Mouse (Mus musculus) retina, adult 2 months (tissue): ENCODE data around the gene Ssrp1.

ENCODE experiments used
- DNase-seq: peaks from one replicate; pipeline ENCODE4 v3.0.0-alpha.2; 2012; ENCODE audit warnings: low read depth, low spot score

Gene Ssrp1

GRCm38 (mm10) chr2:85036507-85037046, 457 bp upstream of the Ssrp1 start:
- no peak for DNase-seq

GRCm38 (mm10) chr2:85038336-85038735, 1.3 kb downstream of the Ssrp1 start:
- DNase-seq: no peak

GRCm38 (mm10) chr2:85043623-85044022, 6.6 kb downstream of the Ssrp1 start:
- DNase-seq: no peak

GRCm38 (mm10) chr2:85046222-85046621, 9.2 kb downstream of the Ssrp1 start:
- DNase-seq: no peak

GRCm38 (mm10) chr2:85047081-85047480, 10.0 kb downstream of the Ssrp1 start:
- no peak for DNase-seq

- peak; percentile 86 for DNase-seq
Observed at GRCm38 (mm10) chr2:85047596-85048167, 10.6 kb downstream of the Ssrp1 start, which contains the start of gene Tnks1bp1. TSS of gene Tnks1bp1 (plus strand) at chr2:85048022.

- no peak for DNase-seq
Observed at GRCm38 (mm10) chr2:85048168-85048751, 11.2 kb downstream of the Ssrp1 start.

GRCm38 (mm10) chr2:85049277-85049676, 12.2 kb downstream of the Ssrp1 start:
- no peak for DNase-seq

- no peak for DNase-seq
Observed at GRCm38 (mm10) chr2:85050001-85050634, 13.1 kb downstream of the Ssrp1 start.

GRCm38 (mm10) chr2:85050746-85051145, 13.7 kb downstream of the Ssrp1 start:
- no peak for DNase-seq

- no peak for DNase-seq
Observed at GRCm38 (mm10) chr2:85053192-85053816, 16.3 kb downstream of the Ssrp1 start.

GRCm38 (mm10) chr2:85056711-85057110, 19.7 kb downstream of the Ssrp1 start:
- no peak for DNase-seq

- no peak for DNase-seq
Observed at GRCm38 (mm10) chr2:85059677-85060076, 22.6 kb downstream of the Ssrp1 start.

- DNase-seq: no peak
Observed at GRCm38 (mm10) chr2:85060591-85061060, 23.6 kb downstream of the Ssrp1 start.

GRCm38 (mm10) chr2:85061107-85061541, 24.1 kb downstream of the Ssrp1 start:
- DNase-seq: no peak

GRCm38 (mm10) chr2:85065141-85065875, 28.3 kb downstream of the Ssrp1 start:
- DNase-seq: no peak

GRCm38 (mm10) chr2:85066937-85067336, 29.9 kb downstream of the Ssrp1 start:
- no peak for DNase-seq

GRCm38 (mm10) chr2:85067903-85068625, 31.0 kb downstream of the Ssrp1 start:
- no peak for DNase-seq

- DNase-seq: no peak
Observed at GRCm38 (mm10) chr2:85068626-85069025, 31.6 kb downstream of the Ssrp1 start.

GRCm38 (mm10) chr2:85070086-85070485, 33.1 kb downstream of the Ssrp1 start:
- DNase-seq: no peak

- no peak for DNase-seq
Observed at GRCm38 (mm10) chr2:85071921-85072320, 34.9 kb downstream of the Ssrp1 start.
